Mouse (Mus musculus) small intestine, adult 2 months (tissue): ENCODE results near the gene Gm43517. TPM values are rescaled to one million over a fixed set of nuclear protein-coding genes. Genes with fewer than 3 reads are reported as not detected.

Experiments
- H3K27ac ChIP-seq: fragments of 200-500 bp; 2 replicates; pipeline ENCODE4 v1.5.1; 2012; ENCODE audit warnings: low read depth, low read length, control low read depth, inconsistent platforms; ENCODE audit not compliant: insufficient read depth
- H3K27me3 ChIP-seq: fragments of 200-500 bp; 2 replicates; pipeline ENCODE4 v1.6.1; 2012; ENCODE audit warnings: mild to moderate bottlenecking, moderate library complexity, low read length, inconsistent platforms; ENCODE audit not compliant: control insufficient read depth, insufficient read depth
- H3K36me3 ChIP-seq: fragments of 200-500 bp; 2 replicates; pipeline ENCODE4 v1.6.1; 2012; ENCODE audit warnings: mild to moderate bottlenecking, low read length, control low read depth, inconsistent platforms; ENCODE audit not compliant: control insufficient read depth, insufficient read depth
- H3K4me1 ChIP-seq: fragments of 200-500 bp; 2 replicates; pipeline ENCODE4 v1.6.1; 2012; ENCODE audit warnings: low read length, inconsistent platforms, mixed read lengths; ENCODE audit not compliant: control insufficient read depth, insufficient read depth, insufficient read length
- H3K4me3 ChIP-seq: fragments of 200-500 bp; 2 replicates; pipeline ENCODE4 v1.5.1; 2012; ENCODE audit warnings: low read depth, mild to moderate bottlenecking, control low read depth, inconsistent platforms, low read length, moderate library complexity
- CTCF ChIP-seq: fragments of 200-500 bp; IDR thresholded peaks from 2 replicates; pipeline ENCODE4 v1.5.1; 2012; ENCODE audit warnings: low read depth, mild to moderate bottlenecking, control low read depth, inconsistent platforms, low read length, moderate library complexity, mixed read lengths; ENCODE audit not compliant: insufficient replicate concordance, insufficient read length; ENCODE audit errors: extremely low read depth
- POLR2A ChIP-seq: fragments of 200-500 bp; IDR thresholded peaks from 2 replicates; pipeline ENCODE4 v1.6.1; 2012; ENCODE audit warnings: low read depth, mild to moderate bottlenecking, control low read depth, inconsistent platforms, low read length, moderate library complexity
- WGBS: fragments of 180-500 bp; shearing (Covaris S2); methylation state at CpG from one replicate; pipeline ENCODE4 v1.1.7; 2018; 5-methylcytosine and 5-hydroxymethylcytosine counted together
- polyA plus RNA-seq: library from polyadenylated mRNA; depleted of rRNA; stranded (reverse); fragments of >200 nt; gene quantifications from 2 replicates; pipeline ENCODE4 v1.2.3, GENCODE M21; 2012

The Gm43517 gene
- polyA plus RNA-seq, 1 experiment, result not detected

- H3K4me3 ChIP-seq, result no peak overlapping the region
- peaks cover 51% of the 10 kb centered on the region for H3K27me3 ChIP-seq
- 20% methylated on average over 10 of the region's 10 CpGs for WGBS
These were observed 1.3 kb downstream of the Gm43517 start for GRCm38 (mm10) chr12:49386081-49386805.

GRCm38 (mm10) chr12:49387856-49388598, 3.1 kb downstream of the Gm43517 start:
- 19% methylated on average over 2 of the region's 2 CpGs for WGBS
- Histone ChIP-seq H3K36me3 (no peaks in the 10 kb centered on the region), H3K27ac (no peak overlapping the region), H3K4me3 (no peak overlapping the region), H3K27me3 (peaks cover 49% of the 10 kb centered on the region), H3K4me1 (no peaks in the 10 kb centered on the region; the same call in 1 of the 2 replicates)
- TF ChIP-seq CTCF (no peak), POLR2A (no peak)

More at GRCm38 (mm10) chr12:49386081-49386805, 1.3 kb downstream of the Gm43517 start:
- no peak overlapping the region for H3K27ac ChIP-seq
- no peaks in the 10 kb centered on the region; the same call in 1 of the 2 replicates for H3K4me1 ChIP-seq
- no peaks in the 10 kb centered on the region for H3K36me3 ChIP-seq
- no peak for TF ChIP-seq POLR2A

DNA sequence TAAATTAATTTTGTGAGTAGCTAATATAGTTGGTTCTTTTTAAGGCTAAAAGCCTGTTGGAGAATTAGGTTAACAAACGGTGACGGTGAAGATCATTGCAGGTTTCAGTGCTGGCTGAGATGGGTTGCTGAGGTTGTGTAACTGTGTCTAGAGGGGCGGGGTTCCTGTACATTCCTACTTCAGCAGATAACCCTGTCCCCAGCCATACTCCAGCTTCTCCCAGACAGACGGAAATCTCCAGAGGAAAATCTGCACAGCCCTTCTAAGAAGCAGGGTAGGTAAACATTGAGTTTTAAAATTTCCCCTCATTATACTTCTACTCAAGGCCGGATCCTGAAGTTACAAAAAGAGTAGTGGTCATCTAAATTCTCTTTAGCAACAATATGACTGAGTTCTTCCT, 4.7 kb downstream of the Gm43517 start:
- Histone ChIP-seq H3K4me3 (no peak overlapping the region), H3K36me3 (no peaks in the 10 kb centered on the region), H3K27ac (no peak overlapping the region), H3K4me1 (no peaks in the 10 kb centered on the region; the same call in 1 of the 2 replicates), H3K27me3 (peaks cover 33% of the 10 kb centered on the region)
- no peak for TF ChIP-seq CTCF
- TF ChIP-seq POLR2A, result no peak
- 9% methylated on average over 5 of the region's 5 CpGs for WGBS

DNA sequence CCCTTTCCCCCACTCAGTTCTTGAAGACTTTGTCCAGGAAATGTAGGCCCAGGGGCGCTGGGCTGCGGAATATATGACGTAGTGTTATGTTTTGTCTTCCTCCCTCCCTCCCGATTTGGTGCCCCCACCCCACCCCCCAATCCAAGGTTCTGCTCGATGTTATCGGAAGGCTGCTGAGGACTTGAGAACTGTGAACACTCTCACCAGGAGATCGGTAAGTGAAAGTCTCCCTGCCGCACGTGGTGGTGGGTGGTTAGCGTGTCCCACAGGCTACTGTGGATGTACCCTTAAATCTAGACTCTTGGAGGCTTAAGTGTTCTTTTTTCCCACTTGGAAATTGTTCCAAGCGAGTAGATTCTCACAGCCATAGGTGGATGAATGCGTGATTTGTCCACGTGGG, 5.3 kb downstream of the Gm43517 start:
- no peak overlapping the region for H3K27ac ChIP-seq
- TF ChIP-seq POLR2A, result no peak
- TF ChIP-seq CTCF, result no peak
- H3K4me1 ChIP-seq, result no peaks in the 10 kb centered on the region
- no peaks in the 10 kb centered on the region for H3K36me3 ChIP-seq
- peaks cover 27% of the 10 kb centered on the region for H3K27me3 ChIP-seq
- H3K4me3 ChIP-seq, result no peak overlapping the region
- WGBS, result 11% methylated on average over 13 of the region's 13 CpGs

DNA sequence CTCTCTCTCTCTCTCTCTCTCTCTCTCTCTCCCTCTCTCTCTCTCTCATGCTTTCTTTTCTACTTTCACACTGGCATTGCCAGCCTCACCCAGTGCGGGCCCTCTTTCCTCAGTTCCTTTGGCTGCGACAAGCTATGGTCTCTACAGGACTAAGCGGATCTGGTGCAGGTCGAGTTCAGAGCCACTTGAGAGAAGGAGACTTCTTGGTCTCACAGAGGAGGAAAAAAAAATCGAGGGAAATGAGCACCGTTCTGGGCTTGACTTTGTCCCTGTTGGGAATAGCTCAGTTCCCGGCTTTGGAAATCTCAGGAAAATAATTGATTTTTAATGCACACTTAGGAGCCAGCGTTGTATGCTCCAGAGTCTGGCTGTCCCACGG, 5.9 kb downstream of the Gm43517 start:
- Histone ChIP-seq H3K4me3 (no peak overlapping the region), H3K27me3 (peaks cover 22% of the 10 kb centered on the region), H3K4me1 (no peaks in the 10 kb centered on the region), H3K36me3 (no peaks in the 10 kb centered on the region), H3K27ac (no peak overlapping the region)
- WGBS, result 5% methylated on average over 9 of the region's 9 CpGs
- TF ChIP-seq CTCF (no peak), POLR2A (no peak)

DNA sequence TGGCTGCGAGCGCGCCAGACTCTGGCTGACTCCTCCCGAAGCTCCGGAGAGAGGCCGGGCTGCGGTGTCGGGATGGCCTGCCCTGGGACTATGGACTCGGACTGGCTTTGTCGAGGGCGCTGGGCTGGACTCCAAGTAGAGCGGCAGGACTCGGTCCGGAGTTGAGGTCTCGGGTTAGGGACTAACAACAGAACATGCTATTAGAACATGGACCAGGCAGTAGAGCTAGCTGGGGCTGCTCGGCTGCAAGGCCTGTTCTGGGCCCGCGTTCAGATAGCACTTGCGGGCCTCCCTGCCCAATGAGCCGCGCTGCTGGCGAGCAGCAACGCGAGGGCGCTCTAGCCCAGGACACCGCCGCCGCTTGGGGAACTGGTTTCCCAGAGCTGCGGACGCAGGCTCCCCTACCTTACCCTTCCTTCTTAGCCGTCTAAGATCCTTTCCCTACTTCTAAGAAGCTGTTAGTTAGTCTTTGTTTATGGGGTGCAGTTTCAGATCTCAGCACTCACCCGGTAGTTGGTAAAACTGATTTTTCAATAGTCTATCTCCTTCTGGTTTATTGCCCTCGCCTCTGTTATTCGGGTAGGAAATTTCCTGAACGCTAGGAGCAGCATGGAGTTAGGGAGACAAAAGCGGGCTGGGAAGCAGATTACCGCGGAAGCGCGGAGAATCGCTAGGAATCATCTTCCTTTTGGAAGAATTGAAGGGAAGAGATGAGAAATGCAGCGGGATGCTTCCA, 6.5 kb downstream of the Gm43517 start:
- Histone ChIP-seq H3K4me1 (no peaks in the 10 kb centered on the region), H3K4me3 (no peak overlapping the region), H3K27ac (no peak overlapping the region), H3K27me3 (peaks cover 20% of the 10 kb centered on the region), H3K36me3 (no peaks in the 10 kb centered on the region)
- TF ChIP-seq POLR2A (no peak), CTCF (no peak)
- WGBS, result 2% methylated on average over 42 of the region's 42 CpGs

DNA sequence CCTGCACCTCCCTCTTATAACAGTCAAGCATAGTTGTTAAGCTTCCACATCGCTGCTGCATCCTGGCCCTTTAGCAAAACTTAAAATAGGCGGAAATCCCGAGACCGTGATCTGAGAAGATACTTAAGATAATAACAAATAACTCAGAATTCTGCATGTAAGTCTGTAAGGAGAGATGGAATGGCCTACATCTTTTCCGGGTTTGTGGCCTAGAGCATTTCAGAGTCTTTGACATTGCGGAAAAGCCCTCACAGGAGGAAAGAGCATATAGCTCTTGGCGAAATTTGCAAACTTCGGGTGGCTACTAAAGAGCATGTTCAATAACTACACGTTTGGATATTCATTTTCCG, 7.0 kb downstream of the Gm43517 start:
- TF ChIP-seq POLR2A, result no peak
- TF ChIP-seq CTCF, result no peak
- H3K4me1 ChIP-seq, result no peaks in the 10 kb centered on the region
- WGBS, result 8% methylated on average over 10 of the region's 10 CpGs
- peaks cover 20% of the 10 kb centered on the region for H3K27me3 ChIP-seq
- no peaks in the 10 kb centered on the region for H3K36me3 ChIP-seq
- no peak overlapping the region for H3K4me3 ChIP-seq
- H3K27ac ChIP-seq, result no peak overlapping the region
